In genomic region chr16:20438673-20439415, GRCm38 (mm10) we compare ENCODE assay signal across 19 mouse cellular contexts. TPM values are rescaled to one million over a fixed set of nuclear protein-coding genes. Genes with fewer than 3 reads are reported as not detected.
DNase-seq lines count a peak whose midpoint lies in the region; ATAC-seq and TF ChIP-seq lines count a peak whose summit lies in the region.
"Had no signal": no experiment of that assay in that cellular context is flagged by ENCODE, and none has a peak within 500 bp of the region (broad histone marks: within the 10 kb centered on the region; RNA-seq: fewer than 3 reads in every experiment).

No protein-coding gene starts in this region.

- no peak overlapping the region for H3K27ac ChIP-seq in MEL (ENCODE audit: control insufficient read depth, low read depth, low read length)
- no peak overlapping the region for H3K27ac ChIP-seq in midbrain, embryonic 14.5 days (replicated peaks; ENCODE audit: low read depth, low read length)
- H3K27ac ChIP-seq: embryonic facial prominence, embryonic 12.5 days; forebrain, embryonic 15.5 days; heart, embryonic 10.5 days; hindbrain, embryonic 14.5 days had no signal

- H3K36me3 ChIP-seq in MEL (ENCODE audit: control insufficient read depth in 1 of 2, insufficient read depth in 2 of 2, low read length in 2 of 2), result no peaks in the 10 kb centered on the region
- no peaks in the 10 kb centered on the region for H3K36me3 ChIP-seq in midbrain, embryonic 14.5 days (ENCODE audit: control insufficient read depth, insufficient read depth, low read length)
- H3K36me3 ChIP-seq: embryonic facial prominence, embryonic 12.5 days; forebrain, embryonic 15.5 days; G1E; heart, embryonic 10.5 days had no signal

- no peak overlapping the region for H3K4me2 ChIP-seq in midbrain, embryonic 14.5 days (ENCODE audit: low read length)
- H3K4me2 ChIP-seq: embryonic facial prominence, embryonic 12.5 days; forebrain, embryonic 15.5 days; hindbrain, embryonic 14.5 days had no signal

- H3K4me1 ChIP-seq in MEL (ENCODE audit: control insufficient read depth in 1 of 2, insufficient read depth in 2 of 2, low read length in 2 of 2), result no peaks in the 10 kb centered on the region
- no peaks in the 10 kb centered on the region for H3K4me1 ChIP-seq in midbrain, embryonic 14.5 days (ENCODE audit: control insufficient read depth, insufficient read depth, low read length)
- H3K4me1 ChIP-seq: embryonic facial prominence, embryonic 12.5 days; forebrain, embryonic 15.5 days had no signal

- H3K27me3 ChIP-seq in MEL (ENCODE audit: control insufficient read depth in 1 of 2, insufficient read depth in 2 of 2, low read length in 2 of 2), result no peaks in the 10 kb centered on the region
- H3K27me3 ChIP-seq in midbrain, embryonic 14.5 days (ENCODE audit: control insufficient read depth, insufficient read depth, low read length), result no peaks in the 10 kb centered on the region
- H3K27me3 ChIP-seq: embryonic facial prominence, embryonic 12.5 days; forebrain, embryonic 15.5 days had no signal

- H3K79me2 ChIP-seq in MEL (ENCODE audit: control insufficient read depth, insufficient read depth, low read length, poor library complexity), result no peaks in the 10 kb centered on the region

- TF ChIP-seq RAD21 in MEL (IDR thresholded peaks at IDR 0.05; ENCODE audit: low read depth, low read length), result no peak

- no peaks in the 10 kb centered on the region for H3K9me3 ChIP-seq in MEL (replicated peaks; ENCODE audit: insufficient read depth, low read length)
- 0 out of 2 replicates have a peak, but pooled peaks cover 3% of the 10 kb centered on the region for H3K9me3 ChIP-seq in midbrain, embryonic 14.5 days (ENCODE audit: control insufficient read depth, low read length)
- H3K9me3 ChIP-seq: embryonic facial prominence, embryonic 12.5 days; forebrain, embryonic 15.5 days; heart, embryonic 10.5 days had no signal

- 92% methylated on average over 11 of the region's 11 CpGs for WGBS in midbrain, embryonic 14.5 days

- 0 out of 2 replicates have a peak, but pooled peaks have one; percentile 26 for ATAC-seq in megakaryocyte progenitor cell, adult 5-6 weeks (replicated peaks; ENCODE audit: poor library complexity)
- no peak for ATAC-seq in midbrain, embryonic 14.5 days (ENCODE audit: low FRiP score, low TSS enrichment)
- ATAC-seq: forebrain, embryonic 15.5 days; intestine, postnatal 0 days had no signal

- no peak overlapping the region for H3K4me3 ChIP-seq in MEL (ENCODE audit: control insufficient read depth in 1 of 2, insufficient read depth in 1 of 2, low read depth in 2 of 2, low read length in 2 of 2)
- H3K4me3 ChIP-seq in midbrain, embryonic 14.5 days (replicated peaks; ENCODE audit: low read depth, low read length), result no peak overlapping the region
- H3K4me3 ChIP-seq: embryonic facial prominence, embryonic 12.5 days; forebrain, embryonic 15.5 days; heart, embryonic 10.5 days had no signal

- TF ChIP-seq CTCF in MEL (IDR thresholded peaks at IDR 0.05 in 2 of 3, conservative IDR thresholded peaks at IDR 0.05 in 1 of 3; ENCODE audit: control insufficient read depth in 1 of 3, insufficient read depth in 1 of 3, low read depth in 2 of 3, low read length in 3 of 3, poor library complexity in 1 of 3, severe bottlenecking in 1 of 3), result no peak

- DNase-seq in 3134 (ENCODE audit: extremely low read depth, insufficient read length, low spot score) (peak; percentile 70), 3T3-L1 (ENCODE audit: low read depth, low spot score) (peak; percentile 63), MEL (ENCODE audit: low read depth, low spot score) (peak; percentile 39)
- no peak for DNase-seq in midbrain, embryonic 14.5 days
- no peak for DNase-seq in spleen, postnatal 4 days (ENCODE audit: low spot score in 2 of 2)
- DNase-seq: adrenal gland, postnatal 14 days; cerebellum, adult 8-10 months; cerebellum, postnatal 25 days; gastrocnemius, postnatal 36 days; heart, adult 18-20 months; heart, postnatal 10 days; kidney, adult 8-10 months had no signal

- TF ChIP-seq EP300 in MEL (IDR thresholded peaks at IDR 0.05; ENCODE audit: low read depth in 1 of 2, low read length in 2 of 2), result peak; percentile 57 to 65

- no peak for TF ChIP-seq POLR2A in MEL (IDR thresholded peaks at IDR 0.05; ENCODE audit: control insufficient read depth in 1 of 2, insufficient read depth in 1 of 2, low read depth in 1 of 2, low read length in 2 of 2, poor library complexity in 1 of 2)

- no peak overlapping the region for H3K9ac ChIP-seq in MEL (ENCODE audit: control insufficient read depth, low read depth, low read length, poor library complexity, severe bottlenecking)
- no peak overlapping the region for H3K9ac ChIP-seq in midbrain, embryonic 14.5 days (replicated peaks; ENCODE audit: low read length)
- H3K9ac ChIP-seq: embryonic facial prominence, embryonic 12.5 days; forebrain, embryonic 15.5 days; hindbrain, embryonic 14.5 days had no signal

TF ChIP-seq in MEL, 35 proteins besides CTCF, POLR2A, EP300 and RAD21:
- TF ChIP-seq NELFE (IDR thresholded peaks at IDR 0.05; ENCODE audit: low read depth, low read length) (no peak), GABPA (IDR thresholded peaks at IDR 0.05; ENCODE audit: low read depth, low read length) (no peak), GATA1 (IDR thresholded peaks at IDR 0.05; ENCODE audit: low read depth, low read length) (peak; percentile 69), TCF12 (IDR thresholded peaks at IDR 0.05; ENCODE audit: low read depth, low read length) (peak; percentile 57), USF1 (IDR thresholded peaks at IDR 0.05; ENCODE audit: low read depth, low read length) (no peak), E2F4 (IDR thresholded peaks at IDR 0.05; ENCODE audit: borderline replicate concordance, low read depth, low read length) (no peak), ETS1 (IDR thresholded peaks at IDR 0.05; ENCODE audit: low read depth, low read length) (peak; percentile 58), KAT2A (conservative IDR thresholded peaks at IDR 0.05; ENCODE audit: low read depth, low read length) (no peak), RCOR1 (IDR thresholded peaks at IDR 0.05; ENCODE audit: low read depth, low read length) (peak; percentile 35; the same call in 1 of the 2 replicates), TBP (IDR thresholded peaks at IDR 0.05; ENCODE audit: low read depth, low read length) (no peak)

RNA-seq across cellular contexts. Expression of gene Abcc5, which starts 12.7 kb away (rescaled TPM):
- 16.4 and 17.6 TPM in 2 replicates for total RNA-seq in MEL (2012; rRNA removed)
- polyA plus RNA-seq in MEL (2012; ENCODE audit: insufficient read depth in 1 of 2, insufficient read length in 2 of 2, low read depth in 1 of 2, low replicate concordance in 2 of 2, missing spikeins in 1 of 2), result 10 to 100 TPM in 1 of 2 experiments, not detected in 1; 31.7 TPM
- 18.0 and 19.0 TPM in 2 replicates for total RNA-seq in megakaryocyte progenitor cell, adult 5-6 weeks (2015)
- 14.1 and 20.2 TPM in 2 replicates for total RNA-seq in megakaryocyte progenitor cell, adult 5-6 weeks (2017)
- 154 and 163 TPM in 2 replicates for polyA plus RNA-seq in midbrain, embryonic 14.5 days (2014; fragmentation: Nextera tagmentation; extraction: Ambion mirVana)

RNA-seq across cellular contexts. Expression of gene Eif2b5, which starts 59.8 kb away (rescaled TPM):
- total RNA-seq in MEL (2012; rRNA removed), result 131 and 137 TPM in 2 replicates
- polyA plus RNA-seq in MEL (2012; ENCODE audit: insufficient read depth in 1 of 2, insufficient read length in 2 of 2, low read depth in 1 of 2, low replicate concordance in 2 of 2, missing spikeins in 1 of 2), result 100 to 1,000 TPM in 1 of 2 experiments, 10 to 100 TPM in 1; 91.1 to 115 TPM
- 58.4 and 64.7 TPM in 2 replicates for total RNA-seq in megakaryocyte progenitor cell, adult 5-6 weeks (2015)
- 85.8 and 87.2 TPM in 2 replicates for total RNA-seq in megakaryocyte progenitor cell, adult 5-6 weeks (2017)
- 65.8 and 97.4 TPM in 2 replicates for polyA plus RNA-seq in midbrain, embryonic 14.5 days (2014; fragmentation: Nextera tagmentation; extraction: Ambion mirVana)

Comparison
In these comparisons a context has a peak if more than half of its experiments do, and no peak if none do; other contexts are left out.
1. DNase-seq: peak in 3134 (single experiment), 3T3-L1 (single experiment) and MEL (single experiment); none in midbrain, embryonic 14.5 days (single experiment) and spleen, postnatal 4 days (0 of 2).